Mouse (Mus musculus): ENCODE measurements at regions not wholly inside any gene's neighbourhood (a gene's known extent, or its start where the extent isn't known, plus 50 kb on each side); places are given as distances from the start of the nearest gene placed in this dataset.

- ATAC-seq (replicated peaks; ENCODE audit: low FRiP score), result peak; percentile 62
- no peaks in the 10 kb centered on the region for H3K9me3 ChIP-seq (replicated peaks)
- WGBS, result 7% methylated on average over 19 of the region's 19 CpGs
- peak overlapping the region; percentile 38 for H3K4me3 ChIP-seq (replicated peaks)
- no peak overlapping the region for H3K27ac ChIP-seq
- no peaks in the 10 kb centered on the region for H3K36me3 ChIP-seq
- 0 out of 2 replicates have a peak, but pooled peaks cover 2% of the 10 kb centered on the region for H3K27me3 ChIP-seq
- H3K9ac ChIP-seq, result peak overlapping the region; percentile 21; the same call in 1 of the 2 replicates
- peaks cover 21% of the 10 kb centered on the region for H3K4me1 ChIP-seq
- H3K4me2 ChIP-seq, result peak overlapping the region; percentile 74
These were observed 166.9 kb upstream of the Gm3448 start for GRCm38 (mm10) chr17:15208030-15208807.

GRCm38 (mm10) chr17:15207182-15208029 lies 166.1 kb upstream of the Gm3448 start:
- no peak overlapping the region for H3K9ac ChIP-seq
- peak overlapping the region; percentile 38 for H3K4me3 ChIP-seq (replicated peaks)
- no peaks in the 10 kb centered on the region for H3K36me3 ChIP-seq
- no peaks in the 10 kb centered on the region for H3K9me3 ChIP-seq (replicated peaks)
- ATAC-seq (replicated peaks; ENCODE audit: low FRiP score), result peak; percentile 20; the same call in 1 of the 2 replicates
- no peak overlapping the region for H3K27ac ChIP-seq
- H3K4me1 ChIP-seq, result peaks cover 21% of the 10 kb centered on the region
- H3K4me2 ChIP-seq, result peak overlapping the region; percentile 74
- H3K27me3 ChIP-seq, result 0 out of 2 replicates have a peak, but pooled peaks cover 2% of the 10 kb centered on the region
- 39% methylated on average over 24 of the region's 24 CpGs for WGBS

- Histone ChIP-seq H3K4me2 (no peak overlapping the region), H3K9ac (no peak overlapping the region), H3K9me3 (replicated peaks) (no peaks in the 10 kb centered on the region), H3K4me1 (peaks cover 21% of the 10 kb centered on the region), H3K27me3 (0 out of 2 replicates have a peak, but pooled peaks cover 2% of the 10 kb centered on the region), H3K27ac (no peak overlapping the region), H3K36me3 (no peaks in the 10 kb centered on the region), H3K4me3 (replicated peaks) (no peak overlapping the region)
- 79% methylated on average over 4 of the region's 4 CpGs for WGBS
- no peak for ATAC-seq (replicated peaks; ENCODE audit: low FRiP score)
These were observed 164.5 kb upstream of the Gm3448 start for GRCm38 (mm10) chr17:15205799-15206198.

GRCm38 (mm10) chr17:15204524-15204923 lies 163.2 kb upstream of the Gm3448 start:
- no peak overlapping the region for H3K27ac ChIP-seq
- peaks cover 21% of the 10 kb centered on the region for H3K4me1 ChIP-seq
- H3K9ac ChIP-seq, result no peak overlapping the region
- H3K9me3 ChIP-seq (replicated peaks), result no peaks in the 10 kb centered on the region
- H3K27me3 ChIP-seq, result 0 out of 2 replicates have a peak, but pooled peaks cover 2% of the 10 kb centered on the region
- no peaks in the 10 kb centered on the region for H3K36me3 ChIP-seq
- no peak overlapping the region for H3K4me2 ChIP-seq
- no peak for ATAC-seq (replicated peaks; ENCODE audit: low FRiP score)
- 66% methylated on average over 1 of the region's 1 CpGs for WGBS
- H3K4me3 ChIP-seq (replicated peaks), result no peak overlapping the region

GRCm38 (mm10) chr17:15199235-15199634 lies 157.9 kb upstream of the Gm3448 start:
- no peak overlapping the region for H3K4me2 ChIP-seq
- no peak overlapping the region for H3K27ac ChIP-seq
- 0 out of 2 replicates have a peak, but pooled peaks cover 2% of the 10 kb centered on the region for H3K27me3 ChIP-seq
- H3K9ac ChIP-seq, result no peak overlapping the region
- no peak overlapping the region for H3K4me3 ChIP-seq (replicated peaks)
- WGBS, result 72% methylated on average over 3 of the region's 3 CpGs
- no peak for ATAC-seq (replicated peaks; ENCODE audit: low FRiP score)
- H3K36me3 ChIP-seq, result no peaks in the 10 kb centered on the region
- no peaks in the 10 kb centered on the region for H3K9me3 ChIP-seq (replicated peaks)
- H3K4me1 ChIP-seq, result peaks cover 12% of the 10 kb centered on the region

GRCm38 (mm10) chr17:15197361-15197760 lies 156.0 kb upstream of the Gm3448 start:
- Histone ChIP-seq H3K36me3 (no peaks in the 10 kb centered on the region), H3K4me3 (replicated peaks) (no peak overlapping the region), H3K9ac (no peak overlapping the region), H3K27me3 (0 out of 2 replicates have a peak, but pooled peaks cover 2% of the 10 kb centered on the region), H3K4me2 (no peak overlapping the region), H3K27ac (no peak overlapping the region), H3K4me1 (peaks cover 23% of the 10 kb centered on the region), H3K9me3 (replicated peaks) (no peaks in the 10 kb centered on the region)
- no peak for ATAC-seq (replicated peaks; ENCODE audit: low FRiP score)
- 89% methylated on average over 6 of the region's 6 CpGs for WGBS

GRCm38 (mm10) chr17:15195819-15196218 lies 154.5 kb upstream of the Gm3448 start:
- no peaks in the 10 kb centered on the region for H3K36me3 ChIP-seq
- 67% methylated on average over 2 of the region's 2 CpGs for WGBS
- no peak for ATAC-seq (replicated peaks; ENCODE audit: low FRiP score)

GRCm38 (mm10) chr17:15194894-15195461 lies 153.6 kb upstream of the Gm3448 start:
- H3K27ac ChIP-seq, result no peak overlapping the region
- no peak overlapping the region for H3K4me3 ChIP-seq (replicated peaks)
- H3K4me1 ChIP-seq, result peaks cover 23% of the 10 kb centered on the region

More at GRCm38 (mm10) chr17:15195819-15196218, 154.5 kb upstream of the Gm3448 start:
- Histone ChIP-seq H3K9me3 (replicated peaks) (no peaks in the 10 kb centered on the region), H3K27ac (no peak overlapping the region), H3K27me3 (0 out of 2 replicates have a peak, but pooled peaks cover 2% of the 10 kb centered on the region), H3K9ac (no peak overlapping the region), H3K4me2 (no peak overlapping the region), H3K4me1 (peaks cover 23% of the 10 kb centered on the region), H3K4me3 (replicated peaks) (no peak overlapping the region)

GRCm38 (mm10) chr17:15193831-15194230 lies 152.5 kb upstream of the Gm3448 start:
- H3K4me3 ChIP-seq (replicated peaks), result no peak overlapping the region
- no peak overlapping the region for H3K4me2 ChIP-seq
- 59% methylated on average over 6 of the region's 6 CpGs for WGBS
- no peak overlapping the region for H3K9ac ChIP-seq
- H3K27me3 ChIP-seq, result 0 out of 2 replicates have a peak, but pooled peaks cover 2% of the 10 kb centered on the region
- H3K27ac ChIP-seq, result no peak overlapping the region
- no peaks in the 10 kb centered on the region for H3K36me3 ChIP-seq
- H3K4me1 ChIP-seq, result peaks cover 23% of the 10 kb centered on the region
- ATAC-seq (replicated peaks; ENCODE audit: low FRiP score), result no peak
- H3K9me3 ChIP-seq (replicated peaks), result no peaks in the 10 kb centered on the region

More at GRCm38 (mm10) chr17:15194894-15195461, 153.6 kb upstream of the Gm3448 start:
- ATAC-seq (replicated peaks; ENCODE audit: low FRiP score), result peak; percentile 89
- Histone ChIP-seq H3K27me3 (0 out of 2 replicates have a peak, but pooled peaks cover 2% of the 10 kb centered on the region), H3K9me3 (replicated peaks) (no peaks in the 10 kb centered on the region), H3K9ac (0 out of 2 replicates have a peak overlapping the region, but pooled peaks have one; percentile 8), H3K4me2 (0 out of 2 replicates have a peak overlapping the region, but pooled peaks have one; percentile 8), H3K36me3 (no peaks in the 10 kb centered on the region)
- 13% methylated on average over 7 of the region's 7 CpGs for WGBS

- H3K4me2 ChIP-seq, result no peak overlapping the region
- peaks cover 23% of the 10 kb centered on the region for H3K4me1 ChIP-seq
- H3K9ac ChIP-seq, result no peak overlapping the region
- no peaks in the 10 kb centered on the region for H3K9me3 ChIP-seq (replicated peaks)
- ATAC-seq (replicated peaks; ENCODE audit: low FRiP score), result no peak
- no peaks in the 10 kb centered on the region for H3K36me3 ChIP-seq
- no peak overlapping the region for H3K27ac ChIP-seq
- H3K4me3 ChIP-seq (replicated peaks), result no peak overlapping the region
- WGBS, result 34% methylated on average over 7 of the region's 7 CpGs
- H3K27me3 ChIP-seq, result 0 out of 2 replicates have a peak, but pooled peaks cover 2% of the 10 kb centered on the region
These were observed 151.5 kb upstream of the Gm3448 start for GRCm38 (mm10) chr17:15192840-15193239.

- Histone ChIP-seq H3K36me3 (no peaks in the 10 kb centered on the region), H3K27me3 (peaks cover 11% of the 10 kb centered on the region), H3K9ac (no peak overlapping the region), H3K4me2 (no peak overlapping the region), H3K27ac (no peak overlapping the region), H3K4me1 (peaks cover 5% of the 10 kb centered on the region), H3K9me3 (replicated peaks) (no peaks in the 10 kb centered on the region), H3K4me3 (replicated peaks) (no peak overlapping the region)
- peak; percentile 83 for ATAC-seq (replicated peaks; ENCODE audit: low FRiP score)
- WGBS, result 3% methylated on average over 5 of the region's 5 CpGs
These were observed 143.9 kb upstream of the Gm3448 start for GRCm38 (mm10) chr17:15185217-15185616.

Data from kidney, embryonic 15.5 days (tissue).